Comparison of ENCODE assay signal across 19 mouse cellular contexts in genomic region chr6:113612258-113612969, GRCm38 (mm10). TPM values are rescaled to one million over a fixed set of nuclear protein-coding genes. Genes with fewer than 3 reads are reported as not detected.
DNase-seq lines count a peak whose midpoint lies in the region; ATAC-seq and TF ChIP-seq lines count a peak whose summit lies in the region.
"Had no signal": no experiment of that assay in that cellular context is flagged by ENCODE, and none has a peak within 500 bp of the region (broad histone marks: within the 10 kb centered on the region; RNA-seq: fewer than 3 reads in every experiment).

No protein-coding gene starts in this region.

- H3K36me3 ChIP-seq in kidney, embryonic 14.5 days (ENCODE audit: control insufficient read depth, insufficient read depth, low read length), result peaks cover 51% of the 10 kb centered on the region
- H3K36me3 ChIP-seq in intestine, postnatal 0 days (ENCODE audit: control insufficient read depth, insufficient read depth), result peaks cover 20% of the 10 kb centered on the region

- H3K9ac ChIP-seq in kidney, embryonic 14.5 days (ENCODE audit: low read depth, low read length), result no peak overlapping the region
- no peak overlapping the region for H3K9ac ChIP-seq in intestine, postnatal 0 days (ENCODE audit: low read depth, low read length)
- H3K9ac ChIP-seq: limb, embryonic 13.5 days; liver, postnatal 0 days had no signal

- no peaks in the 10 kb centered on the region for H3K4me1 ChIP-seq in kidney, embryonic 14.5 days (ENCODE audit: control insufficient read depth, insufficient read depth, low read length)
- H3K4me1 ChIP-seq in intestine, postnatal 0 days (replicated peaks; ENCODE audit: control insufficient read depth, insufficient read depth, low read length), result peaks cover 3% of the 10 kb centered on the region; the same call in 1 of the 2 replicates
- H3K4me1 ChIP-seq: limb, embryonic 13.5 days had no signal

- TF ChIP-seq CTCF in intestine, postnatal 0 days (IDR thresholded peaks at IDR 0.05; ENCODE audit: low read depth), result no peak

- 86% methylated on average over 8 of the region's 8 CpGs for WGBS in kidney, embryonic 14.5 days
- WGBS in intestine, postnatal 0 days, result 79% methylated on average over 8 of the region's 8 CpGs

- no peak overlapping the region for H3K4me2 ChIP-seq in kidney, embryonic 14.5 days (replicated peaks; ENCODE audit: low read depth, low read length)
- no peak overlapping the region for H3K4me2 ChIP-seq in intestine, postnatal 0 days (replicated peaks; ENCODE audit: low read depth)
- H3K4me2 ChIP-seq: limb, embryonic 13.5 days had no signal

- no peak overlapping the region for H3K27ac ChIP-seq in kidney, embryonic 14.5 days (ENCODE audit: low read depth, low read length)
- no peak overlapping the region for H3K27ac ChIP-seq in intestine, postnatal 0 days (ENCODE audit: low read depth, low read length)
- H3K27ac ChIP-seq: limb, embryonic 13.5 days had no signal

- peak; percentile 60 for ATAC-seq in frontal cortex, adult (ENCODE audit: low TSS enrichment)
- no peak for ATAC-seq in kidney, embryonic 14.5 days (ENCODE audit: low FRiP score, low TSS enrichment)
- ATAC-seq in CD4-positive, CD25-positive, alpha-beta regulatory T cell, adult 4 months, result peak; percentile 49
- no peak for ATAC-seq in granulocyte monocyte progenitor cell, adult 5-6 weeks (replicated peaks; ENCODE audit: poor library complexity, severe bottlenecking)
- no peak for ATAC-seq in intestine, postnatal 0 days
- ATAC-seq: liver, postnatal 0 days had no signal

- no peaks in the 10 kb centered on the region for H3K27me3 ChIP-seq in kidney, embryonic 14.5 days (ENCODE audit: control insufficient read depth, insufficient read depth, low read length)
- H3K27me3 ChIP-seq in intestine, postnatal 0 days (replicated peaks; ENCODE audit: control insufficient read depth, insufficient read depth, low read length), result no peaks in the 10 kb centered on the region
- H3K27me3 ChIP-seq: limb, embryonic 13.5 days had no signal

- no peaks in the 10 kb centered on the region for H3K9me3 ChIP-seq in kidney, embryonic 14.5 days (ENCODE audit: control insufficient read depth, low read length)
- H3K9me3 ChIP-seq in intestine, postnatal 0 days (ENCODE audit: control insufficient read depth), result no peaks in the 10 kb centered on the region

- no peak for DNase-seq in frontal cortex, postnatal 25 days (ENCODE audit: low spot score in 2 of 2)
- peak; percentile 51 for DNase-seq in kidney, postnatal 14 days
- DNase-seq in heart, postnatal 4 days, result peak; percentile 28
- DNase-seq: cerebellum, adult 9-11 months; liver, postnatal 0 days; retina, postnatal 1 day; spleen, adult 18-20 months had no signal

- H3K4me3 ChIP-seq in kidney, embryonic 14.5 days (ENCODE audit: low read length), result no peak overlapping the region
- no peak overlapping the region for H3K4me3 ChIP-seq in intestine, postnatal 0 days (ENCODE audit: low read depth, low read length)
- H3K4me3 ChIP-seq: limb, embryonic 13.5 days had no signal

RNA-seq across cellular contexts. Expression of gene Brk1, which starts 7.8 kb away (rescaled TPM):
- 233 and 273 TPM in 2 replicates for polyA plus RNA-seq in kidney, embryonic 14.5 days (2014; fragmentation: Nextera tagmentation; extraction: Ambion mirVana)
- 100 to 1,000 TPM; 273 to 296 TPM for polyA plus RNA-seq in CD4-positive, CD25-positive, alpha-beta regulatory T cell, adult 4 months (2017; shearing (Covaris generic))
- total RNA-seq in heart, postnatal 4 days (2021), result 100 to 1,000 TPM; 101 to 102 TPM
- 223 and 247 TPM in 2 replicates for total RNA-seq in granulocyte monocyte progenitor cell, adult 5-6 weeks (2014; fragmentation: Nextera tagmentation)
- 96.6 and 108 TPM in 2 replicates for total RNA-seq in granulocyte monocyte progenitor cell, adult 5-6 weeks (2017)
- polyA plus RNA-seq in intestine, postnatal 0 days (2015; fragmentation: Nextera tagmentation; extraction: Ambion mirVana), result 185 and 187 TPM in 2 replicates

RNA-seq across cellular contexts. Expression of gene Vhl, which starts 11.3 kb away (rescaled TPM):
- 25.9 and 40.7 TPM in 2 replicates for polyA plus RNA-seq in kidney, embryonic 14.5 days (2014; fragmentation: Nextera tagmentation; extraction: Ambion mirVana)
- 10 to 100 TPM; 10.4 to 17.3 TPM for polyA plus RNA-seq in CD4-positive, CD25-positive, alpha-beta regulatory T cell, adult 4 months (2017; shearing (Covaris generic))
- 10 to 100 TPM; 13.6 to 18.6 TPM for total RNA-seq in heart, postnatal 4 days (2021)
- total RNA-seq in granulocyte monocyte progenitor cell, adult 5-6 weeks (2014; fragmentation: Nextera tagmentation), result 15.7 and 24.6 TPM in 2 replicates
- total RNA-seq in granulocyte monocyte progenitor cell, adult 5-6 weeks (2017), result 11.0 and 11.3 TPM in 2 replicates
- polyA plus RNA-seq in intestine, postnatal 0 days (2015; fragmentation: Nextera tagmentation; extraction: Ambion mirVana), result 18.4 and 20.6 TPM in 2 replicates

RNA-seq across cellular contexts. Expression of gene Fancd2os, which starts 11.9 kb away (rescaled TPM):
- polyA plus RNA-seq in kidney, embryonic 14.5 days (2014; fragmentation: Nextera tagmentation; extraction: Ambion mirVana), result 0.28 and 1.0 TPM in 2 replicates
- not detected for polyA plus RNA-seq in CD4-positive, CD25-positive, alpha-beta regulatory T cell, adult 4 months (2017; shearing (Covaris generic))
- total RNA-seq in heart, postnatal 4 days (2021), result not detected
- total RNA-seq in granulocyte monocyte progenitor cell, adult 5-6 weeks (2014; fragmentation: Nextera tagmentation), result not detected in 2 replicates
- not detected in 2 replicates for total RNA-seq in granulocyte monocyte progenitor cell, adult 5-6 weeks (2017)
- 0.33 TPM in 1 of 2 replicates, not detected in the other for polyA plus RNA-seq in intestine, postnatal 0 days (2015; fragmentation: Nextera tagmentation; extraction: Ambion mirVana)
- total RNA-seq: adrenal gland, adult 18-20 months; hematopoietic stem cell, adult 5-6 weeks; megakaryocyte progenitor cell, adult 5-6 weeks; midbrain, postnatal 0 days had no signal
- polyA plus RNA-seq: limb, embryonic 13.5 days; neural tube, embryonic 14.5 days; urinary bladder, adult 2 months had no signal

RNA-seq across cellular contexts. Expression of gene Irak2, which starts 25.9 kb away (rescaled TPM):
- 1.9 and 2.6 TPM in 2 replicates for polyA plus RNA-seq in kidney, embryonic 14.5 days (2014; fragmentation: Nextera tagmentation; extraction: Ambion mirVana)
- 10 to 100 TPM; 27.3 to 40.1 TPM for polyA plus RNA-seq in CD4-positive, CD25-positive, alpha-beta regulatory T cell, adult 4 months (2017; shearing (Covaris generic))
- total RNA-seq in heart, postnatal 4 days (2021), result 10 to 100 TPM in 1 of 2 experiments, 1 to 10 TPM in 1; 8.9 to 11.1 TPM
- 6.7 and 9.5 TPM in 2 replicates for total RNA-seq in granulocyte monocyte progenitor cell, adult 5-6 weeks (2014; fragmentation: Nextera tagmentation)
- 6.4 and 17.5 TPM in 2 replicates for total RNA-seq in granulocyte monocyte progenitor cell, adult 5-6 weeks (2017)
- 21.2 and 26.1 TPM in 2 replicates for polyA plus RNA-seq in intestine, postnatal 0 days (2015; fragmentation: Nextera tagmentation; extraction: Ambion mirVana)

Comparison
In these comparisons a context has a peak if more than half of its experiments do, and no peak if none do; other contexts are left out.
1. ATAC-seq: peak in frontal cortex, adult (single experiment) and CD4-positive, CD25-positive, alpha-beta regulatory T cell, adult 4 months (single experiment); none in kidney, embryonic 14.5 days (single experiment), granulocyte monocyte progenitor cell, adult 5-6 weeks (single experiment) and intestine, postnatal 0 days (single experiment).
2. DNase-seq: peak in kidney, postnatal 14 days (single experiment) and heart, postnatal 4 days (single experiment); none in frontal cortex, postnatal 25 days (0 of 2).